Mouse (Mus musculus) activated CD4-positive, CD25-positive, alpha-beta regulatory T cell, adult 4 months (primary cell): Measurements from ENCODE around the gene Fam20a. TPM values are rescaled to one million over a fixed set of nuclear protein-coding genes. Genes with fewer than 3 reads are reported as not detected.

Source experiments
- ATAC-seq: one replicate; pipeline ENCODE4 v1.8.0; 2017
- polyA plus RNA-seq, 2 experiments: library from polyadenylated mRNA; unstranded; fragments of 100-300 nt; shearing (Covaris generic); gene quantifications; one replicate each; pipeline ENCODE4 v1.2.1; 2017

The Fam20a gene
- polyA plus RNA-seq, 2 experiments from 2014 or later, result 2.1 to 2.2 TPM

DNA sequence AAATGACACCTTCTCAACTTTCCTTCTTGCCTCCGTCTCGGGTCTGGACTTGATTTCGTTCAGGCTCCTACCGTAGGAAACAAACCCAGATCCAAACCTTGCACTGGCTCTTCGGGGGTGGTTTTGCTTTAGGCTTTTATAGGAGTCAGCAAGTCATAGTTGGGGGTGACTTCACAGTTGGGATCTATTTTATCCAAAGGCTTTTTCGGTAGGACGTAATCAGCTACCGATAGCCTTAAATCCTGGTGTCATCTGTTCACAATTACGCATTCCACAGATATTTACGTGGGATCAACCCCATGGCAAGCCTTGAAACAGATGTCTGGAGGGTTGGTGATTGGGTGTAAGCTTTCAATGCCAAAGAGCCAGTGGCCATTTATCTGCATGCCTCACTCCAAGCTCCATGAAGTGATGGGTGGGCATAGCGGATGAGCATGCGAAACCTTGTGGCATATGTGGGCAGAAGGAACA, 6.7 kb downstream of the Fam20a start:
- ATAC-seq, result no peak

DNA sequence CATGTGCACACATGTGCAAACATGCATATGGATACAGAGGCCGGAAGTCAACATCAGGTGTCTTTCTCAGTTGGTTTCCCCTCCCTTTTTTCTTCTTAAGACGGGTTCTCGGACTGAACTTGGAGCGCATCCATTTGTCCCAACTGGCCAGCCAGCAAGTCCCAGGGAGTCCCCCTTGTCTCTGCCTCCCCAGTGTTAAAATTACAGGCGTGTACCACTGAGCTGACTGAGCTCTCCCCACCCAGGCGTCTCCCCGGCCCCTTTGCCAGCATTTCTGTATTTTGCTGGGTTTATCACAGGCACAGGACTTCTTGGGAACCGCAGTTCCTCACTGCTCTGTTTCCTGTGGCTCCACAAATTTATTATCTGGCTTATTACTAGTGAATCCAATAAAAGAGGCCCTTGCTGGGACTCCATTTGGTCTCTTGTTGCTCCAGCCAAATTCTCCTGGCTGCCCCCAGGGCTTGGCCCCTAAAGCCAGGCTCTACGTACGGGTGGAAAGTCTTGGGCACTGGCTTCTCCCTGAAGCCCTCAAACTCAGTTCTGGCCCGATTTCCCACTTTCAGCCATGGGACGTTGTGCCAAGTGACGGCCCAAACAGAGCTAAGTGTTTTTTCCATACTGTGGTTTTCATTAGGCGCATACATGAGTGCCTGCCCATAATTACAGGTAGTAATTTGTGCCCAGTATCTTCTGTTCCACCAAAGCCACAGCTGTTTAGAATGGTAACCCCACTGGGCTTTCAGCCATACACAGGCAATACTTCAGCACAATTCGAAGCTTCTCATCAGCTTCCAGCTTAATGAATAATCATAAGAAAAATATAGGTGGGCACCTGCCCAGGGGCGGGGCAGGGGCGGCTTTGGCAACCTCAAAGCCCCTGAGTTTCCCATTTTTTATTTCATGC, 7.5 kb downstream of the Fam20a start:
- no peak for ATAC-seq

GRCm38 (mm10) chr11:109709501-109709900, 12.6 kb downstream of the Fam20a start:
- no peak for ATAC-seq

- ATAC-seq, result no peak
Measured at GRCm38 (mm10) chr11:109708786-109709185, 13.3 kb downstream of the Fam20a start.

- ATAC-seq, result no peak
Measured at GRCm38 (mm10) chr11:109707442-109707841, 14.6 kb downstream of the Fam20a start.

DNA sequence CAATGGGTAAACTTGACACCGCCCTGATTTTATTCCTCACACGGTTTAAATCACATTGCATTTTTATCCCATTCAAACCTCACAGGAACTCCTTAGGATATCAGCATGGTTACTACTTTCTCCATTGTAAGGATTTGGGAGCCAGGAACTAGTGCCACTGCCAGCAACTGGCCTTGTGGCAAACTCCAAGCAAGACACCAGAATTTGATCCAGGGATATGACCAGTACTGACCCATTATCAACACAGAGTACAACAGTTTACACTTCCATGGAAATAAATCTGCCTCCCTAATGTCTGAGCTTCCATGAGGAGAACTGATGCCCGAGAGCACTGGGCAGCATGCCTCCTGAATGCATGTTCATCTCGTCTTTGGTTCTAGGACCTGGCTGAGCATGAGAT, 15.5 kb downstream of the Fam20a start:
- ATAC-seq, result no peak

DNA sequence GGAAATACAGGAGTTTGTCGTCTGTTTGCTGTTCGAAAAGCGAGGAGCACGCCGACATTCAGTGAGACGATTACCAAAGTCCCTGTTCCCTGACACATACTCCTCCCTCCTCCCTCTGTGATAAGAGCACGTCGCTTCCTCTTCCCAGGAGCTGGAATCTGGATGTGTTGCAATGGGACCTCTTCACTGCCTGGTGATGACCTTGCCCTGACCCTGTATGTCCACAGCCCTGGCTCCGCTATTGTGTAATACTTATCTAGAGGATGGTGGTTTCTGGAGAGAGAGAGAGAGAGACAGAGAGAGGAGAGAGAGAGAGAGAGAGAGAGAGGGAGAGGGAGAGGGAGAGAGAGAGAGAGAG, 16.0 kb downstream of the Fam20a start:
- ATAC-seq, result no peak

GRCm38 (mm10) chr11:109705336-109706054, 16.6 kb downstream of the Fam20a start:
- no peak for ATAC-seq

- ATAC-seq, result no peak
Measured at GRCm38 (mm10) chr11:109704311-109705205, 17.5 kb downstream of the Fam20a start.

GRCm38 (mm10) chr11:109703845-109704244, 18.2 kb downstream of the Fam20a start:
- no peak for ATAC-seq

DNA sequence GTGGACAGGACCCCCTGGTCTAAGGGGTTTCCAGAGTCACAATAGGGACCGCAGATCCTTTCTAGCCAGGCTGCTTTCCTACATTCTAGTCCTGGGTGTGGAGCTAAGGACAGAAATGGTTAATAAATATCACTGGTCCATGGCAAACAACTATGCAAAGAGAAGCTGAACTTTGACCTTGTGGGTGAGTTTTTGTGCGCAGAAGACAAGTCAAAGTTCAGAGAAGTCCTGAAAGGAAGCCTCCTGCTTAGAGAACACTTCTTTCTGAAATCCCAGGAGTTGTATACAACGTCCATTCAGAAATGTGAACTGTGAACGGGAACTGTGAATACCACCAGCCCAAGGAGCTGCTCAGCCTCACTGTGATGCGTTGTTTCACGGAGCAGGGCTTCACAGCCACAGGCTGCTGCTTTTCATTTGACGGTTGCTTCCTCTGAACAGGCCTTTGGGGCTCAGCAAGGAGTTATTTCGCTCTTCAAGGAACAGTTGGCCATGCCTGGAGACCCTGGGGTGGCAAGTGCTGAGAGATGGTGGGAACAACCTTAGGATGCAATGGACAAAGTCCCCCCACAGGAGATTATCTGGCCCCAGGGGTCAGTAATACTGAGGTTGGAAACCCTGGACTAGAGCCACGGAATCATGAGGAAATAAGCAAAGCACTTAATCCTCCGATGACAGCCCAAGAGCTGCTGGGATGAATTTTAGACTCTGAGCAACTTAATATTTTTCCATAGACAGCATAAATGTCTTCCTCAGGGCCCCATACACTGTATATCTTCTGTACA, 19.9 kb downstream of the Fam20a start:
- ATAC-seq, result no peak

DNA sequence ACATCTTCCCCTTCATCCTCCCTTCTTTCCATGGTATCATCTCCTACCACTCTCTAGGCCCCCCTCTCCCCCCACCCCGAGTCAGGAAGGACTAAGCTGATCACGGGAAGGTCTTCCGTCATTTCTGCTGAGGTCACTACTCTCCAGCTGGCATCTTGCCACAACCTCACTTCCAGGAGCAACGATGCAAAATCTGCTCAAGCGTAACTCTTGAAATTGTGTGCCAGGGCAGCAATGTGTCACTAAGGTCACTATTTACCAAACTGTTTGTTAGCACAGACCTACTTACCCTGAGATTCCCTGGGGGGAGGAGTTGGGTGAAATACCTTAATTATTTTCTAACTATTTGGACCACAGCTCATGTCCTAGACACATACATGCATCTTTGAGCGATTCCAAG, 21.3 kb downstream of the Fam20a start:
- ATAC-seq, result no peak

- no peak for ATAC-seq
Measured at GRCm38 (mm10) chr11:109699784-109700183, 22.3 kb downstream of the Fam20a start.

DNA sequence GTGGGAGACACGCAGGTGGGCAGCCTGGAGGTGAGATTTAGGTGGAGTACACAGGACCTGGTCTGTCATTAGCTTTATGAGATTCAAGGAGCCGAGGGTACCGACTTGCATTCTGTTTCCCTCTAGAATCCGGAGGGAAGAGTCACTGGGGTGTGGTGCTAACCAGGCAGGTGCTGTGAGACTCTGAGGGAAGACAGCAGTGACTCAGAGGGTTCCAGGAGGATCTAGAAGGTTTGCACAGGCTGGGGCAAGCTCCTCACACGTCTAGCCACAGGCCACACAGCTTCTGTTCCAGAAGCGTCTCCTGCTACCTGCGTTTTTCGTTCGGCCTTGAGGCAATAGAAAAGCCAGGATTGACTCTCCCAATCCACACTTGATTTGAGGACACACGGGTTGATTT, 23.3 kb downstream of the Fam20a start:
- ATAC-seq, result no peak

DNA sequence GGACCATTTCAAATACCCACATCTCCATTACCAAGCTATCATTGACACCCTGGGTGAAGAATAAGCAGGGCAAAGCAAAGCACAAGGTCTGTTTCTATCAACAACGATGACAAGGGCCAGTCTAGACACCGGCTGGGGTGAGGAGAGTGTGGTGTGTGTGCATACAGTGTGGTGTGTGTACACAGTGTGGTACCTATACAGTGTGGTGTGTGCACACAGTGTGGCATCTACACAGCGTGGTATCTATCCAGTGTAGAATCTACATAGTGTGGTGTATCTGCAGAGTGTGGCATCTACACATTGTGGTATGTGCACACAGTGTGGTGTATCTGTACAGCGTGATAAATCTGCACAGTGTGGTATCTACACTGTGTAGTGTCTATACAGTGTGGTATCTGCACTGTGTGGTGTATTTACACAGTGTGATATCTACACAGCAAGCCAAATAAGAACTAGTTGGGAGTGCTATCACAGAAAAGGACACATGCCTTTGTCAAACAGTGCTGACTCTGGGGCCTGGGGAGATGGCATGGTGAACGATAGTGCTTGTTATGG, 24.9 kb downstream of the Fam20a start:
- no peak for ATAC-seq

DNA sequence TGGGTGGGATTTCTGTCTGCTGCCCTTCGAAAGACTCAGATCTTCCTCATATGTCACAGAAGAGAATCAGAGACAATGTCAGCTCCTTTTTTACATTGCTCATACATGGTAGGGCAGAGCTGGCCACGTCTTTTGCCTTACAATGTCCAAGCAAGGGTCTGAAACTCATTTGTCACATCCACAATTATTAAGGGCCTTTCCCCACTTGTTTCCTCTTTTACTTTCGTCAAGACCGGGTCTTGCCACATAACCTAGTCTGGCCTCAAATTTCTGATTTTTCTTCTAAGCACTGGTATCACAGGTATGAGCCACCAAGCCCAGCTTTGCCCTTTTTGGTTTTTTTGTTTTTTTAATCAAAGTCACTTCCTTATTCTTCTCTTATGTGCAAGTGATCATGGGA, 25.6 kb downstream of the Fam20a start:
- no peak for ATAC-seq

DNA sequence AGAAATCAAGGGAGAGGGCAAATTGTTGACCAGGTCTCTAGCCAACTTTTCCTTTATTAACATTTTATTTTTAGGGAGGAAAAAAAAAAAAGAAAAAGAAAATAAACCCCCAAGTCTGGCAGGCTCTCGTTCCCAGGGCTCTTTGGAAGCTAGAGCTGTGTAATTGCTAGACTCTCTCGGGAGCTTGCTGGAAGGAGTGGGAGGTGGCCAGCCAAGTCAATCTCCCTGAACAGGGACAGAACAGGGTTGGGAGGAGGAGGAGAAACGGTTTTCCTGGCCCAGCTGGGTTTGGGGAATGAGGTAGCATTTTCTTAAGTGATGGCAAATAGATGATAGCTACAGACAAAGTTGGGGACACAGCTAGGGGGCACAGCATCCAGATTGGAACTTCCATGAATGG, 29.3 kb downstream of the Fam20a start:
- ATAC-seq, result no peak

DNA sequence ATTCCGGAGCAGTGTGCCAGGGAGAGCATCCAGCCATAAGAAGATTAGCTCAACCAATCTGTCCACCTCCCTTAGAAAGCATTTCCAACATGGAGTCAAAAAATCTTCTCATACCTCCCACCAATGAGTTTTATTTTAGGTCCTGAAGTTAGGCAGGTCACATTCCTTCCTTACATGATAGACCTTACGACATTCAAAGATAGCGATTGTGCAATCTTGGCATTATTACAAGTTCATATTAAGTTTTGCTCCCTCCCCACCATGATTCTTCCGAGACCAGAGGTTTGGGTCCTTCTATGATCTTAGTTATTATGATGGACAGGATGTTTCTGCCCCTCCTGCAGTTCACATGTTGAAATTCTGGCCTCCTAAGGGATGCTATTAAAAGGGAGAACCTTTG, 32.5 kb downstream of the Fam20a start:
- no peak for ATAC-seq

DNA sequence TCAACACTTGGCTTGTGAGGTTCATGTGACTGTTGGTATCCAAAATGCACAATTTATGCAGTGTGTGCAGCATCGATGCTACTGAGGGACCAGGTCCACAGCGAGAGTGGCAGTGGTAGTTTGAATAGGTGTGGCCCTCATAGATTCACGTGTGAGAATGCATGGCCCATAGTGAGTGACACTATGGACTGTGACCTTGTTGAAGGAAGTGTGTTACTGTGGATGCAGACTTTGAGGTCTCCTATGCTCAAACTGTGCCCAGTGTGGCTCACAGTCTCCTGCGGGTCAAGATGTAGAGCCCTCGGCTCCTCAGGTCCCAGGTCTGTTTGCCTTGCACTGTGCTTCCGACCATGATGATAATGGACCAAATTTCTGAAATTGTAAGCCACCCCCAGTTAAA, 39.9 kb downstream of the Fam20a start:
- ATAC-seq, result no peak

GRCm38 (mm10) chr11:109681556-109681955, 40.5 kb downstream of the Fam20a start:
- no peak for ATAC-seq

- ATAC-seq, result no peak
Measured at GRCm38 (mm10) chr11:109680934-109681333, 41.1 kb downstream of the Fam20a start.

GRCm38 (mm10) chr11:109678291-109678690, 43.8 kb downstream of the Fam20a start:
- ATAC-seq, result peak; percentile 34
